Mouse (Mus musculus) kidney, adult 2 months (tissue): ENCODE measurements at regions not wholly inside any gene's neighbourhood (a gene's known extent, or its start where the extent isn't known, plus 50 kb on each side); places are given as distances from the start of the nearest gene placed in this dataset.

Experiments
- CTCF ChIP-seq: fragments of 200-500 bp; conservative IDR thresholded peaks from 2 replicates; pipeline ENCODE4 v1.5.1; 2011; ENCODE audit warnings: low read depth, mild to moderate bottlenecking, control low read depth, low read length, moderate library complexity, mixed read lengths; ENCODE audit not compliant: insufficient read depth, insufficient read length
- POLR2A ChIP-seq: fragments of 200-500 bp; IDR thresholded peaks from one replicate; pipeline ENCODE4 v1.6.1; 2011; ENCODE audit warnings: low read depth, low read length, control low read depth

GRCm38 (mm10) chr6:100500741-100501140 is 170.2 kb downstream of the Shq1 start:
- no peak for TF ChIP-seq CTCF
- no peak for TF ChIP-seq POLR2A
